Mouse (Mus musculus) CH12.LX (cell line): ENCODE data around the gene Elk3.

Experiments
- BHLHE40 ChIP-seq: IDR thresholded peaks from 2 replicates; pipeline ENCODE4 v1.6.1; 2011; ENCODE audit warnings: mild to moderate bottlenecking, low read depth, low read length, improper control_type of control experiment
- CHD1 ChIP-seq: IDR thresholded peaks from 2 replicates; pipeline ENCODE4 v1.6.1; 2012; ENCODE audit warnings: low read depth, low read length, improper control_type of control experiment, inconsistent platforms
- CTCF ChIP-seq, 2 experiments: IDR thresholded peaks in 1 of 2; conservative IDR thresholded peaks in 1 of 2; 2 replicates each; pipeline ENCODE4 v1.5.1; 2011 to 2012; ENCODE audit warnings: low read depth in 2 of 2, low read length in 2 of 2, improper control_type of control experiment in 1 of 2, inconsistent platforms in 1 of 2, mild to moderate bottlenecking in 1 of 2, moderate library complexity in 1 of 2
- EP300 ChIP-seq: IDR thresholded peaks from 2 replicates; pipeline ENCODE4 v1.6.1; 2011; ENCODE audit warnings: low read length, improper control_type of control experiment
- ETS1 ChIP-seq: conservative IDR thresholded peaks from 2 replicates; pipeline ENCODE4 v1.6.1; 2012; ENCODE audit warnings: low read depth, mild to moderate bottlenecking, inconsistent platforms, low read length, improper control_type of control experiment, moderate library complexity
- MAX ChIP-seq: IDR thresholded peaks from 2 replicates; pipeline ENCODE4 v1.6.1; 2011; ENCODE audit warnings: low read length, improper control_type of control experiment
- MAZ ChIP-seq: IDR thresholded peaks from 2 replicates; pipeline ENCODE4 v1.6.1; 2012; ENCODE audit warnings: low read depth, mild to moderate bottlenecking, inconsistent platforms, low read length, improper control_type of control experiment, moderate library complexity
- MEF2A ChIP-seq: IDR thresholded peaks from 2 replicates; pipeline ENCODE4 v1.6.1; 2014; ENCODE audit warnings: low read depth, mild to moderate bottlenecking, inconsistent platforms, low read length, improper control_type of control experiment, borderline replicate concordance
- MYC ChIP-seq: IDR thresholded peaks from 2 replicates; pipeline ENCODE4 v1.6.1; 2011; ENCODE audit warnings: low read depth, mild to moderate bottlenecking, improper control_type of control experiment, low read length
- POLR2AphosphoS2 ChIP-seq: IDR thresholded peaks from 2 replicates; pipeline ENCODE4 v1.6.1; 2011; ENCODE audit warnings: low read depth, low read length, improper control_type of control experiment
- SIN3A ChIP-seq: IDR thresholded peaks from 2 replicates; pipeline ENCODE4 v1.6.1; 2012; ENCODE audit warnings: low read length, improper control_type of control experiment, inconsistent platforms
- TBP ChIP-seq: conservative IDR thresholded peaks from 2 replicates; pipeline ENCODE4 v1.6.1; 2011; ENCODE audit warnings: low read depth, low read length, improper control_type of control experiment
- USF2 ChIP-seq: conservative IDR thresholded peaks from 2 replicates; pipeline ENCODE4 v1.6.1; 2011; ENCODE audit warnings: low read depth, low read length, improper control_type of control experiment
- ZC3H11A ChIP-seq: IDR thresholded peaks from 2 replicates; pipeline ENCODE4 v1.6.1; 2012; ENCODE audit warnings: low read depth, mild to moderate bottlenecking, inconsistent platforms, low read length, improper control_type of control experiment

DNA sequence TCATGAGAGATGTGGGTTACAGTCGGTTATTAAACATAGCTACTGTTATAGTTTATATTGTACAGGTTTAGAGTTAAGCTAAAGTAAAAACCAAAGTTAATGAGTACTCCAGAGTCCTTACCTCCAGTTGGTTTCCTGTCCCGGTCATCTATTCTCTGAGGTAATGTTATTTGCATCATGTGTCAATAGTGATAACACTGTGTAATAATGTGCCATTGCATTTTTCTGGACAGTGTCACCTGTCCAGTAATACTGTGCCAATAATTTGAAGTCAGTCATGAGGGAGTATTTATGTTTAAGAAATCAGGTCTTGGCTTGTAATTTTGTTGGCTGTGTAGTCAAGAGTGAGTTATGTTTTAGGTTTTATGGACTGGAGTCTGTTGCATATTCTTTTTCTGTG, 98.2 kb downstream of the Elk3 start:
- TF ChIP-seq CTCF (conservative IDR thresholded peaks at IDR 0.05 in 1 of 2, IDR thresholded peaks at IDR 0.05 in 1 of 2; ENCODE audit: low read depth in 2 of 2, low read length in 2 of 2) (no peak), EP300 (no peak), TBP (no peak), USF2 (no peak), MEF2A (no peak), ZC3H11A (no peak), SIN3A (no peak), MYC (no peak), BHLHE40 (no peak), CHD1 (no peak), ETS1 (no peak), MAX (no peak), MAZ (no peak), POLR2AphosphoS2 (no peak)
